Mouse (Mus musculus): Measurements from ENCODE around the gene Bcl9.

- no peak for TF ChIP-seq CTCF (IDR thresholded peaks at IDR 0.05; ENCODE audit: control insufficient read depth, insufficient read depth, insufficient read length)
- no peak for TF ChIP-seq MYOG (IDR thresholded peaks at IDR 0.05; ENCODE audit: control insufficient read depth, extremely low read depth, insufficient read length)
- no peak for TF ChIP-seq MYOD1 (IDR thresholded peaks at IDR 0.05; ENCODE audit: control insufficient read depth, insufficient read length, low read depth)
- TF ChIP-seq CEBPB (IDR thresholded peaks at IDR 0.05; ENCODE audit: low read depth): no peak
Observed at GRCm38 (mm10) chr3:97324046-97324445, 26.3 kb upstream of the Bcl9 start.
